Mouse (Mus musculus): ENCODE data around the gene Pmm1.

The Pmm1 gene

DNA sequence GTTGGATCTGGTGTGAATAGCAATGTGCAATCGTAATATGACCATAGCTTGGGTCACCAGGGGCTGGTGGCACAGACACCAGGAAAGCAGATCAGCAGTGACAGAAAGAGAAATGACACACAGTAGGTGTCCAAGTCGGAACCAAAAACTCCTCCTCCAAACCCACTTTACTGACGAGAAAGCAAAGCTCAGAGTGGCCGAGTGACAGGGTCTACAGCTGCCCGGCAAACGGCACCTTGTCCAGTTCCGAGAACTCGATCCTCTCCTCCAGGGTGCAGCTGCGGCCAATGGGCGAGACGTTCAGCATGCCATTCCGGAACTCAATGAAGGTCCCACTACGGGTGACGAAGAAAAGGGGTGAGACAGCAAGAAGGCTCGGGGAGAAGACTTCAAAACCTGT, 5.3 kb downstream of the Pmm1 start:
- DNase-seq, result no peak

DNA sequence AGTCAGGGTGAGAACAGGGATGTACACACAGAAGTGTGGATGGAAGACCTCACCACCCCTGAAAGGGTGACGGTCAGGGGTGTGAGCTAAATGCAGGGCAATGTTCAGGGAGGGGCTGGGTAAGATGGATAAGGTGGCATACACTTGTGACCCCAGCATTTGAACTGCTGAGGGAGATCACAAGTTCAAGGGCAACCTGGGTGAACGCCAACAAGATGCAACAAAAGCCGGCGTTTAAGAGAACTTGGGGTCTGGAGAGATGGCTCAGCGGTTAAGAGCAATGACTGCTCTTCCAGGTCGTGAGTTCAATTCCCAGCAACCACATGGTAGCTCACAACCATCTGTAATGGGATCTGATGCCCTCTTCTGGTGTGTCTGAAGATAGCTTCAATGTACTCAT, 6.0 kb downstream of the Pmm1 start:
- DNase-seq, result no peak

DNA sequence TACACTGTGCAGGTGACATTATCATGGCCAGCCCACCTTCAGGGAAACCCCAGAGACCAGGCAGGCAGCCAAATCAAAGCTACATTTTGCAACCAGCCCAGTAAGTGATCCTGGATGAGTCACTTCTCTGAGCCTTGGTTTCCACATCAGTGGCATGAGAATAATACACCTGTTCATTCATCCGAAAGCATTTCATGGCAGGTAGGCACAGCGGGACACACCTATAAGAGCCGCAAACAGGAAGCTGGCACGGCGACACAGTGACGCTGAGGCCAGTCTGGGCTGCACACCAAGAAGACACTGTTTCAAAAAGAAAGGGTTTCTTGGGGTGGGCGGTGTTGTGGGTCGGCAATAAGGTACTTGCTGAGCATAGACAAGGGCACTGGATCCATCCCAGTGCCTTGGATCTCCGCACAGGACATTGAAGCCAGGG, 6.6 kb downstream of the Pmm1 start:
- DNase-seq, result no peak

DNA sequence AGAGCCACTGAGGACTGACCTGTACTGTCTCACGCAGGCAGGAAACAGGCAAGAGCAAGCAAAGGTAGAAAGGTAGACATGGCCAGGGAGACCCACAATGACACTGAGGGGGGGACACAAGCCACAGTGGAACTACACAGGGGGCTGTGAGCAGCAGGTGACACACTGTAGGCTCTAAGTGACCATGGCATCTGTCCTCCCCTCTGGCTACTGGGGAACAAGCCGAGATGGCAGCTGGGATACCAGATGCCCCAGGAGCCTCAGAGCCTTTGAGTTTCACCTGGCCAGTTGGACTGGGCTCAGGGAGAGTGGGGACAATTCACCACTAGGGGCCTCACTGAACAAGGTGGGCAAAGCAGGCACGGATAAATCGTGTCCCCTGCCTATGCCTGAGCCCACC, 8.4 kb downstream of the Pmm1 start:
- DNase-seq, result no peak

DNA sequence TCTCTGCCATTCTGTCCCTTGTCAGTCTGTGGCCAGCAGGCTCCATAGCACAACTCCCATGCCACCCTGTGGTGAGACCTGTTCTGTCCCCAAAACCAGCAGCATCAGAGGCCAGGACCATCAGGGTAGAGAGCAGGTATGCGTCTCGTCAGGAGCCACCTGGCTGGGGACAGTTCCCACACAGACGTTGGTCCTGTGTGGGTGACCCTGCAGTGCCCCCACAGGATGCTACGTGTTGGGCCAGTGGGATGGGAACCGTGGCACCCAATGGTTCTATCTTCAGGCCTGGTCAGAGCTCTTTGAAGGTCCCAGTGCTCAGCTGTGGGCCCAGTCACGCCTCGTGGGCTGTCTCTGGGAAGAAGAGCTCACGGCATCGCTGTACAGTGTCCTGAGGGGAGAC, 9.6 kb downstream of the Pmm1 start:
- no peak for DNase-seq

DNA sequence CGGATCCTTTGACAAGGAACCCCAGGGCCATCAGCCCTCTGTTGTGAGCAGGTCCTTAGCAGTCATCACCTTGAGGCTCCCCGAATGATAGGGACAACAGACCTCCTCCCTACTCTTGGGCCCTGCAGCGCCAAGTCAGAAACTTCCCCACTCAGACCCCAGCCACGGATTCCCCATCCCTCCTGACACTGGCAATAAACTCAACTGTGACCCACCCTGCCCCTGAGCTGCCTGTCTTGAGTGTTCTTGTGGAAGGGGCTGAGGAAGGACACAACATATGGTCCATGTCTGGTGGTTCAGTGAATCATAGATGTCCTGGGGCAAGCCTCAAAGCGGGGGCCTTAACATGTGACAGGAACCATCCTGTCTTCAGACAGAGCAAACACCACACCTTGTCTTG, 10.0 kb downstream of the Pmm1 start:
- DNase-seq, result no peak

DNA sequence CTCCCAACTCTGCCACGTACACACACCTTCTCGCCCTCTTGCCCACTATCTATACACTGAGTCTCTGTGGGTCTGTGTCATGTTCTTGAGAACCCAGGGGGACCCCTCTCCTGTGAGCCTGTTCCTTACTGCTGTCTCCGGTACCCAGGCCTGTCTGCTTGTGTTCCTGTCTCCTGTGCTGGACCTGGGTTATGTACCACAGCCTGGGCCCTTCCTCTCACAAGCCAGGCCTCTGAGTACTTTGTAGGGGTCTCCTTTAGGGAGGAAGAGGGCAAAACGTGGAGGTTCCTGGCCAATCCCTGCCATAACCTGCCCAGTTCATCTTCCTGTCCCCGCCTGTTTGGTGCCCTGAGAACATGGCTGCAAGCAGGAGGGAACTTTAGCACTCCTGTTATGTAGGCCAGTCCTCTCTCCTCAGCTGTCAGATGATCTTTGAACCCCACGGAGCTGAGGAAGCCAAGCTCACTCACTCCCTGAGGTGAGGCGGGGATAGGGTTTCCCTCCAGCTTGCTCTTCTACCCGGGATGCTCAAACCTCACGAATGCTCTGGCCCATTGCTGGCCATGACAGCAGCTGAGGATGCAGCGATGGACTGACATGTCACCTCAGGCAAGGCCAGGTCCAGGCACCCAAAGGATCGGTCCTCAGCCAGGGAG, 11.1 kb downstream of the Pmm1 start:
- DNase-seq, result no peak

DNA sequence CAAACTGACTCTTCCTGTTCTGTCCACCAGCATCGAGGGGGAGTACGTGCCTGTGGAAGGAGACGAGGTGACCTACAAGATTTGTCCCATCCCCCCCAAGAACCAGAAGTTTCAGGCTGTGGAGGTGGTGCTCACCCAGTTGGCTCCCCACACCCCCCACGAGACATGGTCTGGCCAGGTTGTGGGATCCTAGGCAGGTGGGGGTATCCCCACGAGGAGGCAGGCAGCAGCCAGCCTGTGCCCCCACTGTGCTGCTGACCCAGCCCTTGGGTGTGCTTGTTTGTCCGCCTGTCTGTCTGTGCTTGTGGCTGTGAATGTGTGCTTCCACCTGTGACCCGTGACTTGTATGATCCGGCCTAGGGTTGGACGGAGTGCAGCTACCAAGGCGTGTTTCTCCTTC, 11.7 kb downstream of the Pmm1 start:
- DNase-seq, result no peak

DNA sequence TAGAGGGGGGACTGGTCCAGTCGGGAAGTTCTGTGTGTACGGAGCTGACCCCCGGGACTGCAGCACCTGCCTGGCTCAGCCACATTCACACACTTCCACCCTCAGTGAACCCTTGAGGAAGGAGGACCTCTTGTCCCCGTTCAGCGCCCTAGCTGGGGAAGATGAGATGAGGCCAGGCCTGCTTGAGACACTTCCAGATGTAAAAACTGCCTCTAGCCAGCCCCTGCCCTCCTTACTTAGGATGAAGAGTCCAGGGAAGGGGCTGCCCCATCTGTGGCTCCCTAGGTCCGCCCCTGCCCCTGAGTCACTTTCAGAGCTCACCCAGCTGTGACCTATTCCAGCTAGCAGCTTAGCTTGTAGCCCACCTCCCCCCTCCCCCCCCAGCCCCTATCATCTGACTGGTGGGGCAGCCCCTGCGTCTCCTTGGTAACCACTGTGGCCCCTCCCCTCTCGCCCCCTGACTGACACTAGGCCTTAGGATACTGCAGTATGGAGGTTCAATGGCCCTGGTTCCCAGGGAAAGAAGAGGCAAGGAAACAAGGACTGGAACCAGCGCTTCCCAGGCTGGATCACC, 17.5 kb downstream of the Pmm1 start:
- no peak for DNase-seq

DNA sequence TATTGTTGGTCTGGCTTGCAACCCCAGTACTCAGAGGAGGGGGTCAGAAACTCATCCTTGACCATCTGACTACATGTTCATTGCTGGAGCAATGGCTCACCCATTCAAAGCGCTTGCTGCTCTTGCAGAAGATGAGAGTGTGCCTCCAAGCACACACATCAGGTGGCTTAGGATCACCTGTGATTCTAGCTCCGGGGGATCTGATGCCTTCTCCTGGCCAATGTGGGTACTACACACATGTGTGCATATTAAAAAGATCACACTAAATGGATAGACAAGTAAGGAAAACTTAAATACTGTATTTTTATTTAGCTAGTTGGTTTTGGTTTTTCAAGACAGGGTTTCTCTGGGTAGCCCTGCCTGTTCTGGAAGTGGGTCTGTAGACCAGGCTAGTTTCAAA, 19.7 kb downstream of the Pmm1 start:
- DNase-seq, result no peak

DNA sequence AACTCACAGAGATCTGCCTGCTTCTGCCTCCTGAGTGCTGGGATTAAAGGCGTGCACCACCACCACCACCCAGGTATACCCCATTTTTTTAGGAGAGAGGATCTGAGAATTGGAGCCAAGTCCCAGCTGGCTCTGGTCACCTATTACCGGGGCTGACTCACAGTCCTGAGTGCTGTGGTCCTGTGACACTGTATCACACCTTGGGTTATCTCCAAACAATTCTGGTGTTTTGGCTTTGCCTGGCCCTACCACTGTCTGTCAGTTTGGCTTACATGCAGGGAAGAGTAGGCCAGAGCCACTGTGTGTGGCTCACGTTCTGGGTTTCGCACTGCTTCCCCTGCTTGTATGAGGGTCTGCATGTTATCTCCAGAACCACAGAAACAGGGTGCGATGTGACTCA, 20.5 kb downstream of the Pmm1 start:
- DNase-seq, result no peak

DNA sequence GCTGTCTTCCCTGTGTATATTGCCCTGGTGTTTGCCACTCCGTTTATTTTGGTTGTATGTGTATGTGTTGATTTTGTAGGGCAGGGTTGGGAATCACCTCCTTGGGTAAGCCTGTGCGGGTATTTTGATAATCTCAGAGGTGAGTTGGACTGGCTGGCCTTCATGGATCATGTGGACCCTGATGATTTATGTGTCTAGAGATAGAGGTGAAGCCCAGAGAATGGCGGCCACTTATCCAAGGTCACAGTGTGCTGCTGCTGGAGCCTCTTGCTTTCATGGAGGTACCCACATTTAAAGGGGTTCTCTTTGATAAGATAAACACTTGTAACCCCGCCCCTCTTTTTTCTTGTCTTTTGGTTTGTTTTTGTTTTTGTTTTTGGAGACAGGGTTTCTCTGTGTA, 21.0 kb downstream of the Pmm1 start:
- no peak for DNase-seq

DNA sequence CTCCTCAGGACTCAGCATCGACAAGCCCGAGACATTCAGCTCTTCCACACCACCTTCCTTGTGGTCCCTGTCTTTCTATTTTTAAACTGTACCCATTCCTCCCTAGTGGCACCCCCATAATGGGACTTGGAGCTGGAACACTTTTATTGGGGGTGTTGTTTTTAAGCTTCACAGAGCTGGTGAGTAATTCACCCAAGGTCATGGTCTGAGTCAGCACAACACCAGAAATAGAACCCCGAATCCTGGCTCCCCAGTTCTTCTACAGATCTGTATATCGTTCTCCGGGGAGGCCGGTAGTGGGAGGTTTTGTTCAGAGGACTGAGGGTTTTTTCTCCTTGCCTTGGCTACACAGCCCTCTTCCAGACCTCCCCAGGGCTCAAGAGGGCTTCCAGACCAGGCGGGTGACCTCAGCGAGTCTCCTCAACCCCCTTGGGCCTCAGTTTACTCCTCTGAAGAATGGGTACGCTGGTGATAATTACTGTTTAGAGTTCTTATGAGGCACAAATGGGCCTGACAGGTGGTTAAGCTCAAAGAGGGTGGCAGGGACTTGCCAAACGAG, 21.5 kb downstream of the Pmm1 start:
- DNase-seq, result peak; percentile 56

DNA sequence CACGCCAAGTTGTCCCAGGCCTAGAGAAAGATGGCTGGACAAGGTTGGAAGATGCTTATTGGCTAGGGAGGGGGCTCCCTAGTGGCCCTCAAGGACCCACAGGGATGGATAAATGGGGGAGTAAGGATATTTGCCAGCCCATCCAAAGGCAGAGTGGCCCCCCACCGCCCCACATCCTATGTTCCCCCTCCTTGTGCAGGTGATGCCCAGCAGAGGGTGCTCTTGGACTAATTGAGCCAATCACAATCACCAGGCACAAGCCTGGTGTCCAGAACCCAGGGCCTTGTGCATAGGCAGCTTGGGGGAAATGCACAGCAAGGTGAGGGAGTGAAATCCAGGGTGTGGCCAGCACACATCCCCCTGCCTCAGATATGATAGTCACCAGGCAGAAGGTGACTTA, 22.5 kb downstream of the Pmm1 start:
- DNase-seq, result peak; percentile 59

DNA sequence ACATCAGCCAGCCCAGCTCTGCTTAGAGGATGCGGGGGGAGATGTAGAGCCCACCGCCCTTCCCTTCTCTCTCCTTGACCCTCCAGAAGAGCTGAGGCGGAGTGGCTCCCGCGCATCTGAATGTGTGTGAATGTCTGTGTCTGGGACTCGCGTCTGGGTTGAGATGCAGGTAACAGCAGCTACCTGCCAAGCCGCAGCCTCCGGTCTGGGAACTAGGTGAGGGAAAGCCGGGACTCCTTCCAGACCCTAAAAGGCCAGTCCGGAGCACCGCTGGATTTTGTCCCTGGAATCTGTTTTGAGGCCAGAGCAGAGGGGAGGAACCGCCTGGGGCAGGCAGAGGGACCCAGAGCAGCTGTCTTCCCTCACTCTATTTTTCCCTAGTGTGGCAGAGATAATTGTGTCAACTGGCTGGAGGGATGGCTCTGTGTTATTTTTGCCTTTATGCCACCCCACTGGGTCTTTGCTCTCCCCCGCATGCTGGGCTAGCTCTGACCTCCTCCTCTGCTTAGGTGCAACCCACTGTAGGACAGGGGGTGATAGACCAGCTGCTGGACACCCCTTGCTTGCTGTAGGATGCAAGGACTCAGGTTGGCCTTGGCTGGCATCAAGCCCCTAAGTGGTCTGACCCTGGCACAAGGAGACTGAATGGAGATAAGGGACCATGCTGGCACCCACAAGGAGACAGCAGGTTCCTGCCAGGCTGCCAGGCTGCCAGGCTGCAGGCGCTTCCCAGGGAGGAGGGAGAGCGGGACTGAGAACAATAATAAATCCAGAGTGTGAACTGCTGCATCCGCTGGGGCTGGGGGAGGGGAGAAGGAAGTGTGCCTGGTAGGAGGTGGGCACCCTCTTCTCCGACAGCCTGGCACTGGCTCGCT, 23.4 kb downstream of the Pmm1 start:
- DNase-seq, result peak; percentile 85

DNA sequence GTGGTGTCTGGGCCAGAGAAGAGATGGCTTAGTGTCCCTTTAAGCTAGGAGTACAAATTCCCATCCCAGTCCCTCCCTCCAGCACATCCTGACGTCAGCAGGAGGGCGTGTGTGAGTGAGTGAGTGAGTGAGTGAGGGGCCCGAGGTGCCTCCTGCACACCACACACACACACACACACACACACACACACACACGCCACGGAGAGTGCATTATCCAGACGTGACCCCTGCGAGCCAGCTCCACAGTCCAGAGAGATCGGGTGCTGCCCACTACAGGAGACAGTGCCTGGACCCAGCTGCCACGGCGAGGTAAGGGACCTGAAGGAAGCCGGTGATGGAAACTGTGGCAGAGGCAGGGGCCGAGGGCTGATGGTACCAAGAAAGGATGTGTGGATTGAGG, 24.1 kb downstream of the Pmm1 start, which contains the start of gene Csdc2:
TSS of gene Csdc2 (plus strand) at position 81 of the 400 bp plus-strand sequence.
- peak; percentile 78 for DNase-seq

DNA sequence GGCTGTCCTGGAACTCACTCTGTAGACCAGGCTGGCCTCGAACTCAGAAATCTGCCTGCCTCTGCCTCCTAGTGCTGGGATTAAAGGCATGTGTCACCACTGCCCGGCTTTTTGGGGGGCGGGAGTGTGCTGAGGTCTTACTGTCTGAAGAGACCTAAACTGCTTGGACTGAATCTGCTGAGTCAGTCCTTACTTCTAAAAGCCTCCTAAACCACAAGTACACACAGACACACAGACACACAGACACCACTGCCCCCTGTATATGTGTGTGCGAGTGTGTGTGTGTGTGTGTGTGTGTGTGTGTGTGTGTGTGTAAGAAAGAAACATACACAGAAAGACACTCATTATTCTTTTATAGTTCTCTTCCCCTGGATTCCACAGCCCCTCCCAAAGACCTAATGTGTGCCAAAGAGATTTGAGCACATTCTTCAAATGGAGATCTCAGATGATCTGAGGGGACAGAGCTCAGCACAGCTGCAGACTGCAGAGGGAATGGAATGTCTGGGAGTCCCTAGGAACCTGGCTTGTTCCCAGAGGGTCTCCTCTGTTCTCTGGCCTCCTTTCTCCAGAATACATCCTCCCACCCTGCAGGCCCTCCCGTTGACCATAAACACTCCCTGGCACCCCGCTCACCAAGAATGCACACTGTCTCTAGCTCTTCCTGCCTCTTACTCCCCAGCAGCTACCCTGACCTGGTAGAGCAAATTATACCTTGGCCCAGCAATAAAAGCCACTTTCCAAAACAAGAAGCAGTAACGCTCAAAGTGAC, 24.7 kb downstream of the Pmm1 start:
- no peak for DNase-seq

DNA sequence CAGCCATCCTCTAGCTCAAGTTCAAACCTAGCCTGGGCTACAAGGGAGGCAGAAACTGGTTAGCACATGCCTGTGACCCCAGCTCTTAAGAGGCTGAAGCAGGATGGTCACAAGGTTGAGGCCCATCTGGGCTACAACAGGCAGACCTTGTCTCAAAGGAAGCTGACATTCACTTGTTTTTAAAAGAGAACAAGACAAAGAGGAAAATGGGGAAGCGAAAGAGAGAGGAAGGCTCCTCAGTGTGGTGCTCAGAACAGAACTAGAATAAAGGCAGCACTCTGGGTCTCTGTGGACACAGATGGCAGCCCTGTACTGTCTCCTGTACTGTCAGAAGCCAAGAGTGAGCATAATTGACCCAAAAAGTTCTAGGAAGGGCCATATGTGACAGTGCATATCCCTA, 26.7 kb downstream of the Pmm1 start:
- DNase-seq, result no peak

DNA sequence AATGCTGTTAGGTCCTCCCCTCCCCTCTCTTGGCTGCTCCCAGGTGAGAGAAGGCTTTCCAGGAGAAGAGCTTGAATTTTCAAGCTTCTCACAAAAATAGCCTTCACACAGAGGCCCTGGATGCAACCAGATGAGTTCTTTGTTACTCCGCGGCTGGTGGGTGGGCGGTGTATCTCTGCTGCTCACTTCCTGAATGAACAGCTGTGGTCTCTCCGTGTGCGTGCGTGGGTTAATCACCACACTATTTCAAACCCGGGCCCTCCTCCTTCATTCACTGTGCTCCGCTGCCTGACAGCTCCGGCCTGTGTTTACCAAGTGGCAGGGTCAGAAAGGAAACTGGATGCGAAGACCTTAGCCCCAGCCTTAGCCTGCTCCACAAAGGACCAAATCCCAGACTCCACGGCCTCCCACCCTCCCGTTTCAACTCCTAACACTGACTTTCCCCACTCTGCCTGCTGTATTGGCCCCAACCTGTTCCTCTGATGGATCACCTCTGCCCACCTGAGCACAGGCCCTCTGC, 27.7 kb downstream of the Pmm1 start:
- DNase-seq, result peak; percentile 88

DNA sequence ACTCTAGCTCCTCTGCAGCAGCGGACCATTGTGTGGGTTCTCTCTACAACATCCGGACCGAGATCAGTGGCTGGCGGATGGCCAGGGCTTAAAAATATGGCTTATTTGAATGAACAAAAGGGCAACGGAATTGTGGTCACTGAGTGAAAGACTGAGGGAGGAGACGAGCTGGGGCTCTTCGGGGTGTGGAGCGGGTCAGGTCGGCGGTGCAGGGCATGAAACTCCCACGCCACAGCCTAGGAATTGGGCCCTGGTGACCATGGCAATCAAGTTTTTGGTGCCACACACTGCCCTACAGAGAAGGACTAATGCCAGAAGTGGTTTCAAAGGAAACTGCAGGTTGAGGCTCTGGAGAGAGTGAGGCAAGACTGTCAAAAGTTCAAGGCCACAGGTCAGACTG, 32.5 kb downstream of the Pmm1 start:
- no peak for DNase-seq

DNA sequence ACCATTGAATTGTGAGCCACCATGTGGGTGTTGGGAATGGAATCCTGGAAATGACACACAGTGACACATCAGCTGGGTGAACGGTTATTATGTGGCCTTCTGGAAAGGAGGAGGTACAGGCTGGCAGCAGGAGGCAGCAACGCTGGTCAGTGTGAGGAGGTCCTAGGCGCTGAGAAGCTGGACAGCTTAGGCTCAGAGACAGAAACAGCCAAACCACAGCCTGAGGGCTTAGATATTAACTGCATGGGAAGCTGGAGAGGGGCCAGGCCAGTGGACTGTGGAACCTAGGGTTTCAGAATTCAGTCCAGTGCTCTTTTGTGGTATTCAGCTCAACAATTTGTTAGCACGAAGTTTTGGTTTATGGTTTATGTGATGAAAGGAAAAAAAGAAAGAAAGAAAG, 33.0 kb downstream of the Pmm1 start:
- DNase-seq, result no peak

DNA sequence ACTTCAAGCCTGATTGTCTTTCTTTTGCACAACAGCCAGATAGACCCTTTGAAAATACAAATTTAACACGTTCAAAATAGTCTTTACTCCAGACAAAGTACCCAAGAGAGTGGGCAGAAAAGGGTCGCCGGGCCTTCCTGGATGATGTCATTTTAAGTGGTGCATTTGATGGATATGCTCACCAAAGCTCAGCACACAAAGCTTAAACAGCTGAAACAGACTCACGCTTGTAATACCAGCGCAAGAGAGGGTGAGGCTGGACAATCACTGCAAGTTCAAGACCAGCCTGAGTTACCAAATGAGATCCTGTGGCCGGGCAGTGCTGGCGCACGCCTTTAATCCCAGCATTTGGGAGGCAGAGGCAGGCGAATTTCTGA, 34.3 kb downstream of the Pmm1 start:
- DNase-seq, result no peak

Measured in right cerebral cortex, adult 18-20 months (tissue).